Mouse (Mus musculus): ENCODE measurements around the gene N4bp1.

DNA sequence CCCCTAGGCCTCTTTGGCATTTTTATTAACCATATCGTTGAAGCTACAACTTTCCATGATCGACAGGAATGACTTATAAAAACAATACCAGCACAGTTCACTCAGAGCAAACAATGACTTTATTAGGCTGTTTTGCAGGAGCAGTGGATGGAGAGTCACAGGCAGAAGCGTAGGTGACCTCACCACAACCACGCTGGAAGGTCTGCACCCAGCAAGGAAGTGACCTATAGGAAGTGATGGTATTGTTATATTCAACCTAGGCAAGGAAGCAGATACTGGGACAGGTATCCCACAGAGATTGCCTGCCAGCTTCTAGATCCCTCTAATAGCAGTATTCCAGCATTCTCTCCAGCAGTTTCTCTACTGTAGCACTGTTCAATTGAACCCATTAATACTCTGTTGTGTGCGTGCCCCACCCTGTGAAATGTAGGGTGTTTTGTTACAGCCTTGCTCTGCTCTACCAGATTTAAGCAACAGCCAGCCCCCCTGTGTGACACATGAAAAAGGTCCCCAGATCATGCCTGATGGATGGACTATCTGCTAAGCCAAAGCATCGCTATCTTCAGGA lies 9.2 kb upstream of the N4bp1 start:
- no peak for TF ChIP-seq POLR2A (IDR thresholded peaks at IDR 0.05; ENCODE audit: low read depth, low read length)
- no peak for TF ChIP-seq CTCF (conservative IDR thresholded peaks at IDR 0.05; ENCODE audit: insufficient read depth, insufficient read length, low read depth, low read length)
